28 mouse cellular contexts compared by ENCODE assay signal in genomic region chr1:131072376-131072990, GRCm38 (mm10). TPM values are rescaled to one million over a fixed set of nuclear protein-coding genes. Genes with fewer than 3 reads are reported as not detected.
DNase-seq lines count a peak whose midpoint lies in the region; ATAC-seq and TF ChIP-seq lines count a peak whose summit lies in the region.
"Had no signal": no experiment of that assay in that cellular context is flagged by ENCODE, and none has a peak within 500 bp of the region (broad histone marks: within the 10 kb centered on the region; RNA-seq: fewer than 3 reads in every experiment).

No protein-coding gene starts in this region.

- TF ChIP-seq CTCF in liver, adult 2 months (IDR thresholded peaks at IDR 0.05; ENCODE audit: low read depth, low read length) = no peak
- no peak for TF ChIP-seq CTCF in Patski (IDR thresholded peaks at IDR 0.05)

- CTCF ChIA-PET in Patski (lab: Charles Lee) = interaction anchor here (0.8 to 2.8 kb wide), 4 partner anchors 11 to 19 kb away, joined by 4 to 17 read pairs (median 6); no protein-coding TSS in a partner anchor

- H3K4me3 ChIP-seq in liver, adult 2 months (ENCODE audit: insufficient read depth, low read depth, low read length) = no peak overlapping the region
- no peak overlapping the region for H3K4me3 ChIP-seq in intestine, embryonic 15.5 days (replicated peaks)
- H3K4me3 ChIP-seq in myocyte = no peak overlapping the region
- H3K4me3 ChIP-seq: forebrain, embryonic 10.5 days; heart, embryonic 15.5 days; limb, embryonic 10.5 days had no signal

- no peak for TF ChIP-seq POLR2A in liver, adult 2 months (IDR thresholded peaks at IDR 0.05; ENCODE audit: extremely low read depth, insufficient read depth, low read length)
- no peak for TF ChIP-seq POLR2A in myocyte (IDR thresholded peaks at IDR 0.05; ENCODE audit: insufficient read length, low read depth)

- POLR2A ChIA-PET in Patski (lab: Charles Lee) = interaction anchor here (1.1 to 1.9 kb wide), 2 partner anchors 8 to 11 kb away, joined by 3 to 8 read pairs; no protein-coding TSS in a partner anchor

- in situ Hi-C loops in Patski (cut with MboI; ENCODE audit: low pct_unique_long_range_greater_than_20kb) = no loop called here

- H3K79me2 ChIP-seq in liver, adult 2 months (ENCODE audit: control insufficient read depth, insufficient read depth, low read length) = peaks cover 57% of the 10 kb centered on the region
- H3K79me2 ChIP-seq in myocyte (ENCODE audit: control insufficient read depth, insufficient read depth) = peaks cover 99% of the 10 kb centered on the region

- DNase-seq in liver, adult 2 months (ENCODE audit: extremely low read depth, low read depth, low spot score) = peak; percentile 82
- DNase-seq in liver (no peak), Patski (ENCODE audit: low read depth, low spot score) (peak; percentile 59)
- no peak for DNase-seq in spleen, postnatal 10 days (ENCODE audit: low spot score in 2 of 2)
- no peak for DNase-seq in frontal cortex, postnatal 25 days (ENCODE audit: low spot score in 2 of 2)
- DNase-seq in right cerebral cortex, adult 18-20 months = no peak
- DNase-seq: adrenal gland, postnatal 14 days; cerebellum, adult 18-20 months; cerebellum, postnatal 25 days; embryo, embryonic 11 days; heart, adult 18-20 months; heart, postnatal 4 days; lung, adult 2 months; lung, postnatal 4 days; retina, postnatal 1 day; thymus, postnatal 36 days had no signal

- H3ac ChIP-seq in myocyte (ENCODE audit: control insufficient read depth, insufficient read length) = no peak overlapping the region

- peak; percentile 87 for ATAC-seq in Patski
- peak; percentile 76 for ATAC-seq in intestine, embryonic 15.5 days
- ATAC-seq: activated CD4-positive, CD25-positive, alpha-beta regulatory T cell, adult 4 months; hindbrain, embryonic 16.5 days had no signal

- H3K4me1 ChIP-seq in liver, adult 2 months (ENCODE audit: control insufficient read depth, insufficient read depth, low read length) = peaks cover 49% of the 10 kb centered on the region
- H3K4me1 ChIP-seq in intestine, embryonic 15.5 days (replicated peaks) = peaks cover 15% of the 10 kb centered on the region

- no peak overlapping the region for H3K4me2 ChIP-seq in intestine, embryonic 15.5 days (replicated peaks)
- peak overlapping the region; percentile 16 for H3K4me2 ChIP-seq in myocyte (ENCODE audit: low read depth)
- H3K4me2 ChIP-seq: heart, embryonic 15.5 days; midbrain, embryonic 11.5 days had no signal

- 29% methylated on average over 7 of the region's 7 CpGs for WGBS in liver, adult 2 months
- WGBS in intestine, embryonic 15.5 days = 75% methylated on average over 7 of the region's 7 CpGs

- H3K36me3 ChIP-seq in liver, adult 2 months (ENCODE audit: control insufficient read depth, insufficient read depth, low read length) = no peaks in the 10 kb centered on the region
- no peaks in the 10 kb centered on the region for H3K36me3 ChIP-seq in intestine, embryonic 15.5 days
- no peaks in the 10 kb centered on the region for H3K36me3 ChIP-seq in myocyte (ENCODE audit: control insufficient read depth, insufficient read depth)
- H3K36me3 ChIP-seq: heart, embryonic 15.5 days had no signal

- no peaks in the 10 kb centered on the region for H3K9me3 ChIP-seq in intestine, embryonic 15.5 days
- H3K9me3 ChIP-seq: forebrain, embryonic 10.5 days; heart, embryonic 15.5 days; limb, embryonic 10.5 days had no signal

- H3K27me3 ChIP-seq in liver, adult 2 months (ENCODE audit: control insufficient read depth, insufficient read depth, low read length) = no peaks in the 10 kb centered on the region
- H3K27me3 ChIP-seq in Patski (no peaks in the 10 kb centered on the region), myocyte (ENCODE audit: control insufficient read depth, insufficient read depth, insufficient read length) (no peaks in the 10 kb centered on the region)
- H3K27me3 ChIP-seq in intestine, embryonic 15.5 days (replicated peaks) = no peaks in the 10 kb centered on the region
- H3K27me3 ChIP-seq: heart, embryonic 15.5 days had no signal

- peak overlapping the region; percentile 99 for H3K27ac ChIP-seq in liver, adult 2 months (replicated peaks; ENCODE audit: insufficient read depth, low read depth, low read length)
- H3K27ac ChIP-seq in intestine, embryonic 15.5 days = no peak overlapping the region; the same call in 1 of the 2 replicates
- H3K27ac ChIP-seq: forebrain, embryonic 10.5 days; heart, embryonic 15.5 days; limb, embryonic 10.5 days had no signal

- H3K9ac ChIP-seq in liver, adult 2 months (ENCODE audit: low read depth, low read length) = peak overlapping the region; percentile 75
- H3K9ac ChIP-seq in intestine, embryonic 15.5 days = no peak overlapping the region
- H3K9ac ChIP-seq: heart, embryonic 15.5 days had no signal

TF ChIP-seq in myocyte, 11 proteins besides CTCF, POLR2A, EP300 and RAD21:
- TF ChIP-seq POLR2AphosphoS2 (IDR thresholded peaks at IDR 0.05; ENCODE audit: insufficient read length, low read depth) = no peak
- no peak for TF ChIP-seq MAX (IDR thresholded peaks at IDR 0.05; ENCODE audit: low read depth)
- TF ChIP-seq SRF (IDR thresholded peaks at IDR 0.05; ENCODE audit: control insufficient read depth, insufficient read length, low read depth) = no peak
- no peak for TF ChIP-seq TCF12 (IDR thresholded peaks at IDR 0.05; ENCODE audit: insufficient read depth, poor library complexity, severe bottlenecking)
- no peak for TF ChIP-seq E2F4 (IDR thresholded peaks at IDR 0.05; ENCODE audit: insufficient read depth)
- TF ChIP-seq MYOD1 (IDR thresholded peaks at IDR 0.05; ENCODE audit: control insufficient read depth in 1 of 3, insufficient read length in 2 of 3, low read depth in 2 of 3) = no peak
- TF ChIP-seq MYOG (IDR thresholded peaks at IDR 0.05; ENCODE audit: control insufficient read depth in 1 of 3, insufficient read depth in 1 of 3, insufficient read length in 2 of 3, low read depth in 2 of 3) = no peak
- TF ChIP-seq TCF3 (IDR thresholded peaks at IDR 0.05; ENCODE audit: insufficient read length, low read depth) = no peak
- TF ChIP-seq REST (IDR thresholded peaks at IDR 0.05; ENCODE audit: insufficient read depth, insufficient read length) = no peak
- TF ChIP-seq USF1 (IDR thresholded peaks at IDR 0.05; ENCODE audit: low read depth) = no peak
- no peak for TF ChIP-seq CEBPB (IDR thresholded peaks at IDR 0.05; ENCODE audit: insufficient read depth, poor library complexity, severe bottlenecking)

RNA-seq across cellular contexts. Expression of gene Mapkapk2, which starts 25.1 kb away (rescaled TPM):
- total RNA-seq in liver, adult 2 months (2014; rRNA removed) = 29.5 and 30.0 TPM in 2 replicates
- 45.1 and 45.4 TPM in 2 replicates for polyA plus RNA-seq in liver, adult 2 months (2012; rRNA removed)
- polyA plus RNA-seq in Patski (2021) = 129 TPM
- 42.6 and 44.5 TPM in 2 replicates for polyA plus RNA-seq in intestine, embryonic 15.5 days (2015; fragmentation: Nextera tagmentation; extraction: Ambion mirVana)
- 123 TPM for polyA plus RNA-seq in myocyte (2012; fragmentation: generic; extraction: Trizol)

RNA-seq across cellular contexts. Expression of gene Il10, which starts 52.8 kb away (rescaled TPM):
- total RNA-seq in liver, adult 2 months (2014; rRNA removed) = 0.28 and 1.7 TPM in 2 replicates
- polyA plus RNA-seq in liver, adult 2 months (2012; rRNA removed) = not detected in 2 replicates
- polyA plus RNA-seq in Patski (2021) (0.04 TPM), myocyte (2012; fragmentation: generic; extraction: Trizol) (not detected)
- not detected in 2 replicates for polyA plus RNA-seq in intestine, embryonic 15.5 days (2015; fragmentation: Nextera tagmentation; extraction: Ambion mirVana)
- total RNA-seq: adrenal gland, postnatal 14 days; gastrocnemius, adult 8-10 months; heart, adult 18-20 months; heart, postnatal 4 days had no signal
- polyA plus RNA-seq: embryonic facial prominence, embryonic 14.5 days; forebrain, embryonic 10.5 days; heart, embryonic 15.5 days; hindbrain, embryonic 16.5 days; kidney, embryonic 14.5 days; limb, embryonic 10.5 days; lung, adult 2 months; midbrain, embryonic 11.5 days; neural tube, embryonic 11.5 days had no signal

Comparison
In these comparisons a context has a peak if more than half of its experiments do, and no peak if none do; other contexts are left out.
1. DNase-seq: peak in liver, adult 2 months (single experiment) and Patski (single experiment); none in liver (single experiment), spleen, postnatal 10 days (0 of 2), frontal cortex, postnatal 25 days (0 of 2) and right cerebral cortex, adult 18-20 months (single experiment).